In genomic region chr2:136911958-136912411, GRCm38 (mm10) we compare ENCODE assay signal across 7 mouse cellular contexts. TPM values are rescaled to one million over a fixed set of nuclear protein-coding genes. Genes with fewer than 3 reads are reported as not detected.
A peak's percentile ranks its signal among the peaks of the same experiment; 100 is the strongest.
DNase-seq lines count a peak whose midpoint lies in the region; ATAC-seq and TF ChIP-seq lines count a peak whose summit lies in the region.

No protein-coding gene starts in this region.

- WGBS in liver, embryonic 16.5 days (ENCODE audit: insufficient replicate concordance) = 20% methylated on average over 4 of the region's 4 CpGs
- WGBS in embryonic facial prominence, embryonic 14.5 days = 25% methylated on average over 4 of the region's 4 CpGs
- WGBS in heart, postnatal 0 days = 39% methylated on average over 4 of the region's 4 CpGs
- 22% methylated on average over 4 of the region's 4 CpGs for whole genome bisulfite sequencing in neural tube, embryonic 13.5 days

- no peak for TF ChIP-seq CTCF in heart, postnatal 0 days (IDR thresholded peaks at IDR 0.05; ENCODE audit: low read depth)

- no peak overlapping the region for H3K9ac ChIP-seq in liver, embryonic 16.5 days (ENCODE audit: low read depth, low read length)
- no peak overlapping the region for H3K9ac ChIP-seq in embryonic facial prominence, embryonic 14.5 days (ENCODE audit: low read depth, low read length)
- H3K9ac ChIP-seq in heart, postnatal 0 days (replicated peaks; ENCODE audit: low read depth, low read length) = no peak overlapping the region
- no peak overlapping the region for H3K9ac ChIP-seq in neural tube, embryonic 13.5 days

- H3K27ac ChIP-seq in liver, embryonic 16.5 days (ENCODE audit: low read length) = no peak overlapping the region
- H3K27ac ChIP-seq in embryonic facial prominence, embryonic 14.5 days (replicated peaks; ENCODE audit: low read depth, low read length) = no peak overlapping the region
- peak overlapping the region; percentile 52; the same call in 1 of the 2 replicates for H3K27ac ChIP-seq in heart, postnatal 0 days (ENCODE audit: low read depth)
- H3K27ac ChIP-seq in neural tube, embryonic 13.5 days (replicated peaks) = no peak overlapping the region

- DNase-seq in liver = no peak
- DNase-seq in embryonic facial prominence, embryonic 14.5 days (ENCODE audit: low spot score) = peak; percentile 61
- DNase-seq in heart, postnatal 0 days (ENCODE audit: low spot score) = peak; percentile 20
- DNase-seq in urinary bladder, postnatal 10 days (ENCODE audit: low spot score) = no peak
- DNase-seq in layer of hippocampus, postnatal 25 days (ENCODE audit: extremely low spot score in 1 of 2, low spot score in 1 of 2) = no peak

- no peaks in the 10 kb centered on the region for H3K4me1 ChIP-seq in liver, embryonic 16.5 days (ENCODE audit: control insufficient read depth, low read depth, low read length)
- peaks cover 14% of the 10 kb centered on the region; the same call in 1 of the 2 replicates for H3K4me1 ChIP-seq in embryonic facial prominence, embryonic 14.5 days (ENCODE audit: control insufficient read depth, insufficient read depth, low read length)
- no peaks in the 10 kb centered on the region for H3K4me1 ChIP-seq in heart, postnatal 0 days (ENCODE audit: control insufficient read depth, insufficient read depth)
- peaks cover 9% of the 10 kb centered on the region for H3K4me1 ChIP-seq in neural tube, embryonic 13.5 days (replicated peaks)

- no peak overlapping the region for H3K4me2 ChIP-seq in liver, embryonic 16.5 days (ENCODE audit: low read depth, low read length)
- no peak overlapping the region for H3K4me2 ChIP-seq in embryonic facial prominence, embryonic 14.5 days (ENCODE audit: low read depth, low read length)
- H3K4me2 ChIP-seq in heart, postnatal 0 days (ENCODE audit: low read depth, low read length) = no peak overlapping the region
- no peak overlapping the region for H3K4me2 ChIP-seq in neural tube, embryonic 13.5 days

- no peaks in the 10 kb centered on the region for H3K27me3 ChIP-seq in liver, embryonic 16.5 days (ENCODE audit: control insufficient read depth, insufficient read depth, low read depth, low read length)
- H3K27me3 ChIP-seq in embryonic facial prominence, embryonic 14.5 days (replicated peaks; ENCODE audit: control insufficient read depth, insufficient read depth, low read length) = no peaks in the 10 kb centered on the region
- H3K27me3 ChIP-seq in heart, postnatal 0 days (ENCODE audit: control insufficient read depth, insufficient read depth, low read length) = no peaks in the 10 kb centered on the region
- H3K27me3 ChIP-seq in neural tube, embryonic 13.5 days = no peaks in the 10 kb centered on the region

- no peaks in the 10 kb centered on the region for H3K9me3 ChIP-seq in liver, embryonic 16.5 days (replicated peaks; ENCODE audit: control insufficient read depth, low read length)
- H3K9me3 ChIP-seq in embryonic facial prominence, embryonic 14.5 days (ENCODE audit: control insufficient read depth, low read length) = no peaks in the 10 kb centered on the region
- no peaks in the 10 kb centered on the region for H3K9me3 ChIP-seq in heart, postnatal 0 days (replicated peaks; ENCODE audit: control insufficient read depth, low read length)
- no peaks in the 10 kb centered on the region for H3K9me3 ChIP-seq in neural tube, embryonic 13.5 days

- no peaks in the 10 kb centered on the region for H3K36me3 ChIP-seq in liver, embryonic 16.5 days (ENCODE audit: control insufficient read depth, insufficient read depth)
- H3K36me3 ChIP-seq in embryonic facial prominence, embryonic 14.5 days (ENCODE audit: control insufficient read depth, insufficient read depth, low read length) = no peaks in the 10 kb centered on the region
- H3K36me3 ChIP-seq in heart, postnatal 0 days (replicated peaks; ENCODE audit: control insufficient read depth, insufficient read depth, low read length) = no peaks in the 10 kb centered on the region
- H3K36me3 ChIP-seq in neural tube, embryonic 13.5 days = no peaks in the 10 kb centered on the region

- no peak overlapping the region for H3K4me3 ChIP-seq in liver, embryonic 16.5 days (ENCODE audit: low read depth, low read length)
- no peak overlapping the region for H3K4me3 ChIP-seq in embryonic facial prominence, embryonic 14.5 days (ENCODE audit: low read depth, low read length)
- H3K4me3 ChIP-seq in heart, postnatal 0 days (ENCODE audit: low read depth, low read length) = no peak overlapping the region
- H3K4me3 ChIP-seq in neural tube, embryonic 13.5 days = no peak overlapping the region

- no peak for TF ChIP-seq EP300 in heart, postnatal 0 days (IDR thresholded peaks at IDR 0.05; ENCODE audit: low read depth)

- 0 out of 2 replicates have a peak, but pooled peaks have one; percentile 13 for ATAC-seq in liver, embryonic 16.5 days (ENCODE audit: low read depth)
- ATAC-seq in embryonic facial prominence, embryonic 14.5 days (ENCODE audit: low read depth) = peak; percentile 32; the same call in 1 of the 2 replicates
- ATAC-seq in heart, postnatal 0 days (ENCODE audit: insufficient read depth, low read depth) = peak; percentile 47
- ATAC-seq in neural tube, embryonic 13.5 days (ENCODE audit: low read depth) = peak; percentile 61; the same call in 1 of the 2 replicates

RNA-seq across cellular contexts. Expression of gene AL731706.1, which starts 20.8 kb away (rescaled TPM):
- 13.9 TPM in 2 replicates for polyA plus RNA-seq in liver, embryonic 16.5 days (2015; fragmentation: Nextera tagmentation; extraction: Ambion mirVana)
- polyA plus RNA-seq in embryonic facial prominence, embryonic 14.5 days (2014; fragmentation: Nextera tagmentation; extraction: Ambion mirVana) = 32.2 and 39.3 TPM in 2 replicates
- total RNA-seq in heart, postnatal 0 days (2014; rRNA removed; ENCODE audit: low replicate concordance) = 14.1 and 27.9 TPM in 2 replicates
- 73.1 and 84.7 TPM in 2 replicates for polyA plus RNA-seq in heart, postnatal 0 days (2015; fragmentation: Nextera tagmentation; extraction: Ambion mirVana)
- polyA plus RNA-seq in neural tube, embryonic 13.5 days (2015; fragmentation: Nextera tagmentation; extraction: Ambion mirVana) = 18.1 and 29.4 TPM in 2 replicates
- 10 to 100 TPM; 11.0 to 22.4 TPM for total RNA-seq in layer of hippocampus, postnatal 25 days (2021)

RNA-seq across cellular contexts. Expression of gene Mkks, which starts 20.8 kb away (rescaled TPM):
- 4.0 and 5.0 TPM in 2 replicates for polyA plus RNA-seq in liver, embryonic 16.5 days (2015; fragmentation: Nextera tagmentation; extraction: Ambion mirVana)
- polyA plus RNA-seq in embryonic facial prominence, embryonic 14.5 days (2014; fragmentation: Nextera tagmentation; extraction: Ambion mirVana) = 12.3 and 13.8 TPM in 2 replicates
- 17.6 and 20.8 TPM in 2 replicates for total RNA-seq in heart, postnatal 0 days (2014; rRNA removed; ENCODE audit: low replicate concordance)
- polyA plus RNA-seq in heart, postnatal 0 days (2015; fragmentation: Nextera tagmentation; extraction: Ambion mirVana) = 14.6 and 20.8 TPM in 2 replicates
- 14.2 and 17.3 TPM in 2 replicates for polyA plus RNA-seq in neural tube, embryonic 13.5 days (2015; fragmentation: Nextera tagmentation; extraction: Ambion mirVana)
- 10 to 100 TPM; 21.1 to 30.6 TPM for total RNA-seq in layer of hippocampus, postnatal 25 days (2021)

RNA-seq across cellular contexts. Expression of gene Slx4ip, which starts 21.0 kb away (rescaled TPM):
- 2.3 and 2.7 TPM in 2 replicates for polyA plus RNA-seq in liver, embryonic 16.5 days (2015; fragmentation: Nextera tagmentation; extraction: Ambion mirVana)
- polyA plus RNA-seq in embryonic facial prominence, embryonic 14.5 days (2014; fragmentation: Nextera tagmentation; extraction: Ambion mirVana) = 6.1 and 6.9 TPM in 2 replicates
- 0.93 and 1.2 TPM in 2 replicates for total RNA-seq in heart, postnatal 0 days (2014; rRNA removed; ENCODE audit: low replicate concordance)
- 2.1 and 2.6 TPM in 2 replicates for polyA plus RNA-seq in heart, postnatal 0 days (2015; fragmentation: Nextera tagmentation; extraction: Ambion mirVana)
- polyA plus RNA-seq in neural tube, embryonic 13.5 days (2015; fragmentation: Nextera tagmentation; extraction: Ambion mirVana) = 12.3 and 14.3 TPM in 2 replicates
- 1 to 10 TPM; 6.7 to 8.1 TPM for total RNA-seq in layer of hippocampus, postnatal 25 days (2021)

RNA-seq across cellular contexts. Expression of gene AL731706.2, which starts 26.5 kb away (rescaled TPM):
- 14.6 and 16.3 TPM in 2 replicates for polyA plus RNA-seq in liver, embryonic 16.5 days (2015; fragmentation: Nextera tagmentation; extraction: Ambion mirVana)
- polyA plus RNA-seq in embryonic facial prominence, embryonic 14.5 days (2014; fragmentation: Nextera tagmentation; extraction: Ambion mirVana) = 31.6 and 48.3 TPM in 2 replicates
- not detected in 2 replicates for total RNA-seq in heart, postnatal 0 days (2014; rRNA removed; ENCODE audit: low replicate concordance)
- 72.6 and 84.7 TPM in 2 replicates for polyA plus RNA-seq in heart, postnatal 0 days (2015; fragmentation: Nextera tagmentation; extraction: Ambion mirVana)
- polyA plus RNA-seq in neural tube, embryonic 13.5 days (2015; fragmentation: Nextera tagmentation; extraction: Ambion mirVana) = 17.6 and 28.8 TPM in 2 replicates
- total RNA-seq in layer of hippocampus, postnatal 25 days (2021) = 10 to 100 TPM; 22.1 to 27.3 TPM

Comparison
In these comparisons a context has a peak if more than half of its experiments do, and no peak if none do; other contexts are left out.
1. DNase-seq: peak in embryonic facial prominence, embryonic 14.5 days (single experiment) and heart, postnatal 0 days (single experiment); none in liver (single experiment), urinary bladder, postnatal 10 days (single experiment) and layer of hippocampus, postnatal 25 days (0 of 2).
2. Peak in every context shown above with its lines, with median percentiles within 50 percentile points of each other: ATAC-seq.